Mouse (Mus musculus) embryonic fibroblast, embryonic 13.5 days (primary cell): ENCODE measurements around the gene Atic. TPM values are rescaled to one million over a fixed set of nuclear protein-coding genes. Genes with fewer than 3 reads are reported as not detected.

Experiments
- H3K27ac ChIP-seq: 2 replicates; pipeline ENCODE4 v1.5.1; 2012; ENCODE audit warnings: low read length, control low read depth, inconsistent platforms; ENCODE audit not compliant: insufficient read depth
- H3K4me1 ChIP-seq: 2 replicates; pipeline ENCODE4 v1.6.1; 2011; ENCODE audit warnings: low read length; ENCODE audit not compliant: control insufficient read depth, insufficient read depth
- H3K4me3 ChIP-seq: 2 replicates; pipeline ENCODE4 v1.5.1; 2011; ENCODE audit warnings: mild to moderate bottlenecking, control low read depth, low read length; ENCODE audit not compliant: insufficient read depth
- CTCF ChIP-seq: IDR thresholded peaks from 2 replicates; pipeline ENCODE4 v1.5.1; 2011; ENCODE audit warnings: mild to moderate bottlenecking, control low read depth, low read length, moderate library complexity, borderline replicate concordance; ENCODE audit not compliant: insufficient read depth
- POLR2A ChIP-seq: IDR thresholded peaks from 2 replicates; pipeline ENCODE4 v1.6.1; 2011; ENCODE audit warnings: low read depth, mild to moderate bottlenecking, control low read depth, low read length, moderate library complexity
- polyA plus RNA-seq: library from polyadenylated mRNA; stranded (reverse); fragments of >200 nt; gene quantifications from 2 replicates; pipeline ENCODE4 v1.2.4, GENCODE M21; 2011; ENCODE audit warnings: low read depth; ENCODE audit not compliant: missing spikeins, insufficient read length

Atic gene
- polyA plus RNA-seq, 1 experiment: 73.8 TPM

DNA sequence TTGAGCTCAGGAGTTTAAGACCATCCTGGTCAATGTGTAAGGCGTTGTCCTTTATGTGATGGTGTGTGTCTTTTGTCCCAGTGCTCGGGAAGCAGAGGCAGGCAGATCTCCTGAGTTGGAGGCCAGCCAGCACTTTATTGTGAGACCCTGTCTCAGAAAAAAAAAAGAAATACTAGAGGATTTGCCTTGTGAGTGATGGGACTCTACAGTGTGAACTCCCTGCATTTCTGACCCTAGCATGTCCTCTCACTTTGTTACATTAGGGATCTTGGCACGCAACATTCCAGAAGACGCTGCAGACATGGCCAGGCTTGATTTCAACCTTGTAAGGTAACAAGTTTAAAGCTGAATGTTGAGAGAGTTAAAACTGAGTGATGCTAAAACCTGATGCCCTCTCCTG, 3.7 kb downstream of the Atic start:
- H3K4me3 ChIP-seq: no peak overlapping the region
- H3K27ac ChIP-seq: no peak overlapping the region
- TF ChIP-seq CTCF (no peak), POLR2A (no peak)
- peaks cover 4% of the 10 kb centered on the region for H3K4me1 ChIP-seq

DNA sequence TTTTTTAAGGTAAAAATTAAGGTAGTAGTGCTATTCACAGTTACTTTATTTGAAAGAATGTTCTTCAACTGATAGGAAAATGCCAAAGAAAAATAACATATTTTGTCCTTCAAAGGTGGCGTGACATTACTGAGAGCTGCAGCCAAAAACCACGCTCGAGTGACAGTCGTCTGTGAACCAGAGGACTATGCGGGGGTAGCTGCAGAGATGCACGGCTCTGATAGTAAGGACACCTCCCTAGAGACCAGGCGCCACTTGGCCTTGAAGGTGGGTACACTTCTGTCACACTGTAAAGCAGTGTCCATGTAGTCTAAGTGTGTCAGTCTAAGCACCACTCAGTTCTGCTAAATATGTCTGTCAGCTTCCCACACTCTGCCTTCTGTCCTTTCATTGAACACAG, 7.3 kb downstream of the Atic start:
- TF ChIP-seq POLR2A (no peak), CTCF (no peak)
- Histone ChIP-seq H3K27ac (no peak overlapping the region), H3K4me1 (no peaks in the 10 kb centered on the region), H3K4me3 (no peak overlapping the region)

DNA sequence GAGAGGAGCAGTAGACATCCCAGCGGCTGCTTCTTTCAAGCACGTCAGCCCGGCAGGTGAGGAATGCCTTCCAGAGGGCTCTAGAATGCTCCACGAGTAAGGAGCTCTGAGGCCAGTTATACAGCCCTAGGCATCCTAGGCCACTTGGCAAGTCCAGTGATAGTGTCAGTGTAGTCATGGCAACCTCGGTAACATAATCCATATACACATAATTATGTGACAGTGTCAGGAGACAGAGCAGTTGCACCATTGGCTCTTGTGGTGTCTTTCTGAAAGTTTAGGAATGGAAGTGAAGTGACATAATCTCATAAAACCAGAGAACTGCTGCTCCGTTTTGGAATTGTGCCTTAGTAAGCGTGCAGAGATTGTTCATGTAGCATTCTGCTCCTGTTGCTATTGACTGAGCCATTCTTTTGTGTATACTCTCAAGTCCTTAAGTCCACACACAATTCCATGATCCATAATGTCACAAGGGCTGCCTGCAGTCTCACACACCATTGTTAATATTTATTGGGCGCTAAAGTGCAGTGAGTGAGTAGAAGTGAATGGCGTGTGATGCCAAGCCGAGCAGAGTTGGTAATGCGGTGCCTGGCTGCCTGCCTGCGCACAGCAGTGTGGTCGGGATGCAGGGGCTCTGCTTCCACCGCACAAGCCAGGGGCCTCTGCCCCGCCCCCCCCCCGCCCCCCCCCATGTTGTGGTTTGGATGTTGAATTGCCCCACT, 11.1 kb downstream of the Atic start:
- TF ChIP-seq POLR2A (no peak), CTCF (no peak)
- no peak overlapping the region for H3K27ac ChIP-seq

DNA sequence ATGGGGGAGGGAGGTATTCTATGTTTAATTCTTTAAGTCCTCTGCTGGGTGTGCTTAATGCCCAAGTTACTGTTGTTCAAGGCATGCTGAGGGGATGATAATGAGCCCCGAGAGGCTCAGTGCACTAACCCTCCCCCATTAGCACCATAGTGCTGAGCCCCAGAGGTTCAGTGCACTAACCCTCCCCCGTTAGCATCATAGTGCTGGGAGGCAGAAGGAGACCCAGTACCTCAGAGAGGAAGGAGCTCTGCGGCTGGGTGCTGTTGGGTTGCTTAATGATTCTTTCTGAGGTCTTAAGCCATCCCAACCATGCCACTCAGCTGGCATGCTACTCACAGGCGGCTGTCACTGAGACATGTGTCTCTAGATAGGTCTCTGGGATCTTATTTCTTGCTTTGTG, 13.2 kb downstream of the Atic start:
- Histone ChIP-seq H3K4me1 (no peaks in the 10 kb centered on the region), H3K4me3 (no peak overlapping the region), H3K27ac (no peak overlapping the region)
- TF ChIP-seq POLR2A (no peak), CTCF (no peak)

More for the DNA sequence above, 11.1 kb downstream of the Atic start:
- H3K4me3 ChIP-seq: no peak overlapping the region
- no peaks in the 10 kb centered on the region for H3K4me1 ChIP-seq

DNA sequence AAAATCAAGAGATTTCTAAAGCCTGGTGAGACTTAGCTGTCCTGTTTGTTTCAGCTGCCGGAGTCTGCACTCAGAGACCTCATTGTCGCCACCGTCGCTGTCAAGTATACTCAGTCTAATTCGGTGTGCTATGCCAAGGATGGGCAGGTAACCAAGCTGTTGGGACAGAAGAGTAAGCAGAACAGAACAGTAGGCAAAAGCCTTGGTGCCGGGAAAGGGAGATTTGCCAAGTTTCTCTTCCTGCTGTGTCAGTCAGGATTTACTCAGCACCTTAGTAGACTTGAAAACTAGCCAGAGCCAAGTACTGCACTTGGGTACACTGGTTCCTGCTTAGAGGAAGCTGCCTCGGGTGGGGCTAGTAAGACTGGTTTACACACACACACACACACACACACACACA, 19.0 kb downstream of the Atic start:
- no peak for TF ChIP-seq CTCF
- no peak for TF ChIP-seq POLR2A
- Histone ChIP-seq H3K4me3 (no peak overlapping the region), H3K27ac (no peak overlapping the region), H3K4me1 (no peaks in the 10 kb centered on the region)

DNA sequence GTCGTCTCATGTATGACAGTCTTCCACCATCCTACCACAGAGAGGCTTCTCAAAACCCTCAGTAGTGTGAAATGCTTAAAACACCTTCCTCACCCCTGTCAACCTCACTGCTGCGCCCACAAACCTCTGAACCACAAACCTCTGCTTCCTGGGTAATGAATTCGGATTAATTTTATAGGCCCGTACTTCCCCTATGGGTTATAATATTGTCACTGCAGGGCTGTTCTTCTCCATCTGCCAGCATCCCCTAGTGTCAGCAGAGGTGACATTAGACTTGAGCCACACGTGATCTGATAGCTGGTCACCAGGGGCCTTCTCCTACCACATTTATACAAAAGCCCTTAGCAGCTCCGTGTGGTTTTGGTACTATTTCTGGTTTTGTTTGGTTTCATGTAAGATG, 19.9 kb downstream of the Atic start:
- H3K27ac ChIP-seq: no peak overlapping the region
- no peak overlapping the region for H3K4me3 ChIP-seq
- H3K4me1 ChIP-seq: no peaks in the 10 kb centered on the region
- TF ChIP-seq CTCF (no peak), POLR2A (no peak)

DNA sequence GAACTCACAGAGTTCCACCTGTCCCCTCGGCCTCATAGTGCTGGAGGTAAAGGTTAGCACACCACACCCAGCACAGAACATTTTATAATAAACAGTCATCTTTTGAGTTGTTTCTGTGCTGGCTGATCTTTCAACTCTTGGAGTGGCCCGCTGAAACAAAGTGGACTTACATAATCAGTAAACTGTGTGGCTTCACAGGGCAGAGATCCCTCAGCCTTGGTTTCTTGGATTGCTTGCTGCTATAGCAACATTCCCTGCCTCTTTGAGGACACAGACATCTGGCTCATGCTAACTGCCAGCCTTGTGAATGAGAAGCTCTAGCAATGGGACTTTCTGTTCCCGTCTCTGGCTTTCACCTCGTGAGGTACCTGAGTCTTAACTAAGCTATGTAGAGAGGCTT, 22.6 kb downstream of the Atic start:
- Histone ChIP-seq H3K4me1 (no peaks in the 10 kb centered on the region), H3K4me3 (no peak overlapping the region)
- TF ChIP-seq CTCF (no peak), POLR2A (no peak)

DNA sequence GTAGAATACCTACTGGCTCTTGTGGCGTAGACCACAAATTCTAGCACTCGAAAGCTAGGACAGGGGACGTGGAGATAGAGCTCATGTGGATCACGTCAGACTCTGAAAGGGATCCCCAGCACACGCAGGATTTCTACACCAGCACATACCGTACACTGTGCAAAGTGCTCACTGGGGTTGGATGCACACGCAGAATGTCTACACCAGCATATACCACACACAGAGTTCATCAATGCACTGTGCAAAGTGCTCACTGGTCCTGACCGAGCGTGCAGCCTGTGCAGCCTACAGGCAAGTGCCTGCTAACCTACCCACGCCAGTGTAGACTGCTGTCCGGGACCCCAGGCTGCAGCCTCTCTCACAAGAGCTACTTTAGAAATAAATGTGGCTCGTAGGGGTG, 23.5 kb downstream of the Atic start:
- TF ChIP-seq CTCF (no peak), POLR2A (no peak)
- no peak overlapping the region for H3K27ac ChIP-seq
- H3K4me3 ChIP-seq: no peak overlapping the region
- H3K4me1 ChIP-seq: no peaks in the 10 kb centered on the region

More for the DNA sequence above, 22.6 kb downstream of the Atic start:
- H3K27ac ChIP-seq: no peak overlapping the region

DNA sequence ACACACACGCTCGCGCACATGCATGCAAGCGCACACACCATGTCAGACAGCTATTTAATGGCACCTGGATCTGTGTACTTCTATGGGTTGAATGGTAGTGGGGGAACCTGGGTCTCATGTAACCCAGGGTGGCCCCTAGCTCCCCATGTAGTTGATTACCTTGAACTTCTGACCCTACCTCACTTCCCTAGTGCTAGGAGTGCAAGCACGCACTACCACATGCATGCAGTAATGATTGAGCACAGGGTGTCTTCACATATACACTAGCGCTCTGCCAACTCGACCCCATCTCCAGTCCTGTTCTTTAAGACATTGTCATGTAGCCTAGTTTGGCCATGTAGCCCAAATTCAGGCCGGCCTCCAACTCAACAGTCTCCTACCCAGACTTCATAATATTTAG, 26.4 kb downstream of the Atic start:
- H3K27ac ChIP-seq: no peak overlapping the region
- H3K4me1 ChIP-seq: no peaks in the 10 kb centered on the region
- H3K4me3 ChIP-seq: no peak overlapping the region
- TF ChIP-seq CTCF (no peak), POLR2A (0 out of 2 replicates have a peak, but pooled peaks have one; percentile 23)

DNA sequence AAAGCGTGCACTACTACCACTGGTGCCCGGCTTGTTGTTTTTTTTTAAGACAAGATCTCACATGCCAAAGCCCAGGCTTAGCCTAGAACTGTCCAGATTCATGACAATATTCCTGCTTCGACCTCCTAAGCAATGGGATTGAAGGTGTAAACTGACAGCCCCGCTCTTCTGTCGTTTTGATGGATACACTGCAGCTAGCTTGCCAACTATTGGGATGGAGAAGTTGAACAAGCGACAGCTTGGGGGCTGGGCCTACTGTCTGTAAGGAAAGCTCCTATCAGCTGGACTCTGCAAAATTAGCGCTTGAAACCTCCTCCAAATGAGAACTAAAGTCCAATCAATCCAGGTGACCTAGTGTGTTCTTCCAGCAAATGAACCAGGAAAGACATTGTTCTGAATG, 26.9 kb downstream of the Atic start:
- no peak for TF ChIP-seq CTCF
- no peak for TF ChIP-seq POLR2A
- H3K4me1 ChIP-seq: no peaks in the 10 kb centered on the region
- no peak overlapping the region for H3K4me3 ChIP-seq
- H3K27ac ChIP-seq: no peak overlapping the region

DNA sequence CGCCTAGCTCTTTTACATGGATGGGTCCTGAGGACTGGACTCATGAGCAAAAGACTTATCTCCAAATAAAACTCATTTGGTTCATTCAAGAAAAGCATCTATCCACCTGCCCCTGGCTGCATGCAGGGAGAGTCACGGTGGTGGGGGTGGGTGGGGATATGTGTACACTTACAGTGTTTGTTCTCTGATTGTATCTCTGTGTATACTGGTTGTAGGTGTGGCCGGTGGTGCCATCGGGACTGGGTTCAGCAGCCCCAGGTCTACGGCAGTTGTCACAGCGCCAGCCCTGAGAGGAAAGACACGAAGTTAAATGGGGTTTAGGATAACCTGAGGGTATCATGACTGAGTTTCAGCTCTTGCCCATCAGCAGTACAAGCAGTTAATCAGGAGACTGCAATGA, 29.7 kb downstream of the Atic start:
- H3K27ac ChIP-seq: no peak overlapping the region
- no peak overlapping the region for H3K4me3 ChIP-seq
- TF ChIP-seq POLR2A: no peak
- TF ChIP-seq CTCF: no peak

More for the DNA sequence above, 29.7 kb downstream of the Atic start:
- H3K4me1 ChIP-seq: no peaks in the 10 kb centered on the region
